Mouse (Mus musculus) layer of hippocampus, adult 18-20 months (tissue): ENCODE measurements around the gene Steap2. TPM values are rescaled to one million over a fixed set of nuclear protein-coding genes. Genes with fewer than 3 reads are reported as not detected.
A peak's percentile ranks its signal among the peaks of the same experiment; 100 is the strongest.
"Not testable (repeated sequence)": the region's sequence is repeated elsewhere in the genome, so short reads cannot be mapped to it uniquely, and the experiment has no call there.

Experiments used
- DNase-seq, 2 experiments: peaks; one replicate each; pipeline ENCODE4 v3.0.0; 2022; ENCODE audit warnings: low spot score in 2 of 2
- long read RNA-seq: library from polyadenylated mRNA; stranded (forward); transcript quantifications from one replicate; pipeline ENCODE4 v2.0.0, GENCODE M21; 2021
- total RNA-seq, 2 experiments: library from RNA; stranded (reverse); gene quantifications; 2 replicates each; pipeline ENCODE4 v1.2.3; 2021

The Steap2 gene
- 1 to 10 TPM; 5.0 to 6.4 TPM for total RNA-seq
- long read RNA-seq, full-length matches to known transcripts: 3 of 8 reads
- long read RNA-seq, partial matches to known transcripts: 1 of 8 reads
- long read RNA-seq, other reads (novel, unspliced or antisense): 4 of 8 reads

DNA sequence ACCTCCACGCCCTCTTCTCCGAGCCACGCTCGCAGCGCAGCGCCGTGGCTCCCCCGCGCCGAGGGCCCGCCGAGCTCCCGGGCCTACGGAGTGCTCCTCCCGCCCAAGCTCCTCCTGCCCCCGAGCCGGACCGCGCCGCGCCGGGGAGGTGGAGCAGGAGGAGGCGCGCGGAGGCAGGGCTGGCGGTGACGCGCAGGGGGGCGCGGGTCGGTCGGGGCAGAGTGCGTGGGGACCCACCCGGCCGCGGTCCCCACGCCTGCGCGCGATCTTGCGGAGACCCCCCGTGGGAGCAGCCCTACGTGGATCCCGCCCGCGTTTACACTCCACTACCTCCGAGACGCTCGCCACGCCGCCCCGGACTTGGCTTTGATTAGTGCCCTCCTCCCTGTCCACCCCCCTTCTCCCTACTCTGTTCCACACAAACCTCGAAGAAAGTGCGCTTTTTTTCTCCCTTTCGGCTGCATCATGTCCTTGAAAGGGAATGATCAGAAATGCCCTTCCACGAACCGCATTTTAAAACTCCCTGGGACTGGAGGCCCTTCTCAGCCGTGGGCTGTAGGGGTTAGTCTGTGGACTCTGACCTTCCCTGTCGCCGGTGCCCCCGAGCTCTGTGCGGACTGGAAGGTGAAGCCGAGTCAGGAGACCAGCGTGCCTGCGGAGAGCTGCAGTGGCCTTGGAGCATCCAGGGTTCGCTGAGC is at the start of gene Steap2:
Gene Steap2 (minus strand): TSS at position 623 of the 698 bp plus-strand sequence.
- DNase-seq: peak in 1 of 2 experiments; percentile 14

DNA sequence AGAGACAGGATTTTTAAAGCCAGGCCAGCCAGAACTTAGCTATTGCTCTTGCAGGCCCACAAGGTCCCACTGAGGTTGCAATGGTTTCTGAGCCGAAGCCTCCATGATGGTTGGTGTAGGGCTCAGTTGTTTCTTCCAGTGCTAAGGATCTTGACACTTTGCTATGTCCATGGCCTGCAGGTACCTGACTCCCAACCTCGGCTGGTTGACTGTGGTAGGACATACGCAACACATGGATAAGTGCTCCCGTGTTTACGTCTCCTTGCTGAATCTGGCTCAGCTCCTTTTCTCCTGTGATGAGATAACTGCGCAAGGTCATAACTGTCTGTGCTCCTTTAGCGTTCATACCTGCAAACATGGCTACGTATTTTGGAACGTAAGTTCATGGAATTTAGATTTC is 40.1 kb upstream of the Steap2 start:
- DNase-seq: no peak

DNA sequence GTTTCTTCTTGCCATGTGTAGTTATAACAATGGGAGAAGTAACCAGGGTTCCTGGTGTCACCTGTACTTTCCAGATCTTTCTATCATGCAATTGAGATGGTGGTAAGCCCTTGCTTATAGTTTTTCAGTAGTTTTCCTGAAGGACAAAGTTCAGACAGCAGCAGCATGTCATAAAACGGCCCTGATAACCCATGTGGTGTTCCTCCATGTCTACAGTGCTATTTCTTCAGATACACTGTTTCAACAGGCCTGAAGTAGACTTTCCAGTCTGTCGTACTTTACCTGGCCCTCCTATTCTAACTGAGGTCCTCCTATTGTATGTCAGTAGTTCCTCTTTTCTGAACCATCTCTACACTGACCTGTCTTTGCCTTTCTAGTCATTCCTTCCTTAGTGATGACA is 38.5 kb upstream of the Steap2 start:
- no peak for DNase-seq

DNA sequence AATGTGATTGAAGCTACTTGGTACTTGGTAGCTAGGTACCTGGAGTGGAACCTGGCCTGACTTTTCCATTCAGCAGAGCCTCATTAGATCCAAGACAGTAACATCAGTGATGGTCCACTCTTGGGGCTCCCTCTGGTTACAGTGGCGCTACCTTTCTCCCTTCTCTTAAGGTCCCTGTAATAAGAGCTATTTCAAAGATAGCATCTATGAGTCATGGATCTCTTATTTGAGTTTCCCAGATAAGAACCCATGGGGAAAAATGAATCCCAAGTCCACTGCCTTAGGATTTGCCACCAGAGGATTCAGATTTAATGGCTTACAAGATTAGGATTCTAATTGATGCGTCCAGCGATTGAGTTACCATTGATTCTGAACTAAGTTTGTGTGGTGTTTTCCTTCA is 37.8 kb upstream of the Steap2 start:
- DNase-seq: no peak

DNA sequence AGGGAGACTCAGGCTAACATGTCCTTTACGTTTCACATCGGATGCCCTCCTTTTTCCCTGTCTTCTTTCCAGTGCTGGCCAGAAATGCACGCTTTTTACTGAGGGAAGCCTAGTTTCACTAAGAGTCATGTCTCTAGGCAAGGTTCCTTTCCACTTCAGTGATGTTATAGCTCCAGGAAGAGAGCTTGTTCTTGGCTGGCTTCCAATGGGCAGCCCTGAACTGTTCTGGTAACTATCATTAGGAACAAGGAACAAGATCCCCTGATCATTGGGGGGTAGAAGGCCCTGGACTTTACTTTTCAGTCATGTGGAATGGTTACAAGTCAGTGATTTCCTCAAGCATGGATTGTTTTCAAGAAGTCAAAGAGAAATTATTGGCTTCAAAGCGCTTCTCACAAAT is 35.5 kb upstream of the Steap2 start:
- DNase-seq: no peak

DNA sequence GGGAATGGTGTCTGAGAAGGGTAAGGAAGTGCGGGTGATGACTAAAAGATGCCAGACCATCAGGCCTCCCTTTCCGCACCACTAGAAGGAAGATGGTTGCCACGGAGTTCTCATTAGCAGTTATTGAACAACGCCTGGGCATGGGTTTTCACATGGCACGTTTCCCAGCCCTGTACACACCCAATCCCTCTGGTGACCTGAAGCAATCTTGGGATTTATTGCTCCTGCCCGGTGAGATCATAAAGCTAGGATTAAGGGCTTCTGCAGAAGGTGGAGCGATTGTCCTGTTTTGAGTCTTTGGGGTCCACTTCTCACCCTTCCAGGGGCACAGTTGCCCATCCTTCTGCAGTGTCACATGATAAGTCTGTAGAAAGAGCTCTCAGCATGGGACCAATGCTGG is 27.8 kb upstream of the Steap2 start:
- DNase-seq: no peak

DNA sequence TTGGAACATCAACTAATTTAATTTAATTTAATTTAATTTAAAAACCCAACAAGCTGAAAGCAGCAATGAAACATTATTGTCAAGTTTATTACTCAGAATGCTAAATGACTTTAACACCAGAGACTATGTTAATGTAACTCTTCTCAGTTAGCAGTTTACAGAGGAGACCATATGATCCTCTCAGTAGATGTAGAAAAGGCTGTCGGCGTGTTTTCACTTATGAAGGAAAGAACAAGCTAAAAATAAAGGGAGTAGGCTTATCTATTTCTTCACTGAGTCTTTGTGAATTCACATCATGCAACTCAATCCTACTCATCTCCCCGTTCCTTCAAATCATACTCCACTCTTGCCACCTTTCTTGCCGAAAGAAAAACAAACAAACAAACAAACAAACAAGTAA is 16.7 kb upstream of the Steap2 start:
- no peak for DNase-seq

DNA sequence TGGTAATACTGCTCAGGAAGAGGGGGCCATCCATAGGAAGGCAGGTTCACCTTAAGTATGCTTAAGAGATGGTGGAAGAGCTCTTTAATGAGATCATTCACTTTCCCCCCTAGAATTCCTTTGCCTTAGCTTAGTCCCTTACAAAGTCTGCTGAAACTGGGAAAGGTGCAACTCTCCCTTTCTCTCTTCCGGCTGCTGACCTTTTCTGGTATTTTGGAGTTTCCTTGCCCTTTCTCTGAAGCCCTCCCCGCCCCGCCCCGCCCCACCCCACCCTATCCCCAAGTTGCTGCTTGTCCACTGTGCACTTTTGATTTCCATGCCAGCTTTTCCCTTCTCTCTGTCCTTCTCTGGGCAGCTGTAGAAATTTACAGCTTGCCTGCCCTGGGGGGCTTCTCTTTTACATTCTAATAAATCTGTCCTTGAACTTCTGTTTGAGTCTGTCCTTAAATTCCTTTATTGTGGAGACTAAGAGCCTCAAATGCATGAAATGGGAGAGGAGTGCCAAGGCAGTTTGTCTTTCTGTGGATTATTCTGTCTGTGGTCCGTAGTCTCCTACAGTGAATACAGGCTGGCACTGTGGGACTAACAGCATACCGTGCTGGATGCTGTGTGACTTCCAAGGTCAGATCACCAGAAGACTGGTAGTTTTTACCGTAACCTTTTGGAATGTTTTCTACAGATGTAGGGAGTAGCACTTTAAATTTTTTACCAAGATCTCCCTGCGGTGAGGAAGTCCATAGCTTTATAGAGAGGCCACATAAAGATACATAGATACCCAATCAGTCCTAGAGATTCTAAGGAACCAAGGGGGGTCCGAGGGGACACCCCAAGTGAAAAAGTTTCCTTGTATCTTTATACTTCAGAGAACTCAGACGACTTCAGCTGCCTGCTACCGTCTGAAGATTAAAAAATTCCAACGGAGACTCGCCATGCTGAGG is 13.2 kb upstream of the Steap2 start:
- DNase-seq: no peak

DNA sequence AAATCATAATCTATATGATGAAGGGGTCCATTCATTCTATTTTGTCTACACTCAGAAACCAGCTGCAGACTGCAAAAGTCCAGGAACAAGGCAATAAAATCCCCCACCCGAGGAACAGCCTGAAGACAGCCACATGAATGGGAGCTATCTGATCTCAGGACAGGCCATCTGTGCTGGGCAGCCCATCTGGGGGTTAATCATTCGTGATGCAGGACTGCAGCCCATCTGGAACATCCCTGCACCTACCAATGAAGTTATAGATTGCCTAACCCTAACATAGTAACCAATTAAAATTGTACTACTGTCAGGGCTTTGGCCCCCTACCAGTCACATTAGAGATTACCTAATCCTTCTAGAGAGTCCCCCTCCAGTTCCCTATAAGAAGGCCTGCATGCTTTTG is 10.6 kb upstream of the Steap2 start:
- no peak for DNase-seq

DNA sequence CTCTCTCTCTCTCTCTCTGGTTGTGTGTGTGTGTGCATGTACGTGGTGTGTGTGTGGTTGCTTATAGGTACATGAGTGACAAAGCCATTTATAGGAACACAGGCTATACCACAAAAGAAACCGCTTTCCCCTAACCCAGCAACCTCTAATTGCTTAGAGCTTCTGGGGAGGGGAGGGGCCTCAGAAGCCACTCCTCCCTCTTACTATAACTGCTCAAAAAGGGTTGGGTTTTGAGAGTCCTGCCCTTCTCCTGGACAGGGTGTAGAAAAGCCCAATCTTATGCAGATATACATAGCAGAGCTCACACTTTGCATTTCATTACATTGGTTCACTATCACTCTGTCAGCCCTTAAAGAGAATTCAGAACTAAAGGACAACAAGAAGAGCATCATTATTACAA is 6.0 kb upstream of the Steap2 start:
- no peak for DNase-seq

DNA sequence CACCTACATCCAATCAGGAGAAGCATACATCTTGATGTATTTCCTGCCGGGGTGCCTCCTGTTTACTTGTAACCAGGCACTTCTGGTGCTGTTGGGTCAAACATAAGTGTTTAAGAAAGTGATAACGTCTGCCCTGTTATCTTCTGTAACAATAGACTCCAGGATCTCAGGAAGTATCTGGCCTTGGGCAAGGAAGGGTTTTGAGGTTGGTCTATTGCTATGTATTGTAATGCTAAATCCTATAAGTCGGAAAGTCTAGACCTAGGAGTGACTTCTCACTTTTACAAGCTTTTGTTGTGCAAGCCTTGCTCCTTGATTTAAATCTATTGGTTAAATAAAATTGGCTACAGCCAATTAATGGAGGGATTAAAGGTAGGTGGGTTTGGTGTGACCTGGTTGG is 4.5 kb upstream of the Steap2 start:
- DNase-seq: no peak

DNA sequence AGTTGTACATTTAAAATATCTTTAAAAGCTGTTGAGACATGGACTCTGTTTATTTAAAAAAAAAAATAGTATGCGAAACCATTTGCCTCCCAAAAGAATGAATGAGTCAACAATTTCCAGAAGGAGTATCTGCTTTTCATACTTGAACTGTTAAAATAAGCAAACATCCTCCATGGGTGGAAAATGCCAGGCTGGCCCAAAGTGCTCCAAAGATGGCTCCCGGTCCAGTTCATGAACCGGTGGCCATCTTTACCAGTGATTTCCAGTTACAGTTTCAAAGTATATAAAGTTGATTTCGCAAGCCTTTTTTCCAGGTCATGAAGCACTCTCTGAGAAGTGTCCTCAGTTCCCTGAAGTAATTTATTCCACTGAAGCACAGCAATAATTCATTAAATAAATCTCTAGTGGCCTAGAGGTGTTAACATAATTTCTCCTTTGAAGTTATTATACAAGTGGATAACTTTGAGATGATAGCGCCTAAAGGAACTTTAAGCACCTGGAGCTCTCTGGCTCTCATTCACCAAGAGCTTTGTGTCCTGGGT is 1.1 kb upstream of the Steap2 start:
- DNase-seq: no peak

DNA sequence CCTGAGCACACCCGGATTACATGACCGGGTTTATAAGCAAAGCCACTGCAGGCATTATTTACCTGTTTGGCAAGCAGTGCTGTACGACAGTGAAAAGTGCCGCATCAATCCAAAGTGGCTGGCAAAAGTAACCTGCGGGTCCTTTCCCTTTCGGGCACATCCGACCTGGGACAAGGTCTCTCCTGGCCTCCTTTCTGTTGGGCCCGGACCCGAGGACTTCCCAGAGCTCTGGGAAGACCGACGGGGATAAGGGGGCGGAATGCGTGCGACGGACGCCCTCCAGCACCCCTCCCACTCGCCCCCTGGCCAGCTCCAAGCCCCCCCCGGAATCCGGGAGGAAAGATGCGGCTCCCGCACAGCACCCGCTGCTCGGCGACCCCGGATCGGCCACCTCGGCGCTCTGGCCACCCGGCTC is 830 bp downstream of the Steap2 start:
- no peak for DNase-seq

DNA sequence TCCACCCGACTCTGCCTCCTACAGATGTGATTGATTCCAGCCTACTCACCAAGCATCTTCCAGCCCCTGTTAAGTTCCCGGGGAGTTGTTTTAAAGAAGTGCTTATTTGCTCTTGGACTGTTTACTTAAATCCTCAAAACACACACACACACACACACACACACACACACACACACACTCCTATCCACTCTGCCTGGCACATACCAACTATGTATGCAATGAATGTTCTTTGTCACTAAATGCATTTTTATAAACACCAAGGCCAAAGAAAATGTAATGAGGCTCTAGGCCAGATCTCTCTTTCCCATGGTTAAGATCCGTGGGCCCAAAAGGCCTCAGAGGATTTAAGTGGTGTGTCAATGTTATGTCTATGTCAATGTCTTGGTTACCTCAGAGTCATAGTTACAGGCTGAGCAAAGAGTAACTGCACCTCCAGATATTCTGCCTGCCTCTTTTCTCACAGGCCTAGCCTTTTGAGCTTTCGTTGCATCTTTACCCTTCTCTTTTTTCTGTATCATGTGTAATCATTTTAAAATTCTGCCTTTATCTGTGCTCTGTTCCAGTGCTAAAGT is 2.1 kb downstream of the Steap2 start:
- DNase-seq: no peak

DNA sequence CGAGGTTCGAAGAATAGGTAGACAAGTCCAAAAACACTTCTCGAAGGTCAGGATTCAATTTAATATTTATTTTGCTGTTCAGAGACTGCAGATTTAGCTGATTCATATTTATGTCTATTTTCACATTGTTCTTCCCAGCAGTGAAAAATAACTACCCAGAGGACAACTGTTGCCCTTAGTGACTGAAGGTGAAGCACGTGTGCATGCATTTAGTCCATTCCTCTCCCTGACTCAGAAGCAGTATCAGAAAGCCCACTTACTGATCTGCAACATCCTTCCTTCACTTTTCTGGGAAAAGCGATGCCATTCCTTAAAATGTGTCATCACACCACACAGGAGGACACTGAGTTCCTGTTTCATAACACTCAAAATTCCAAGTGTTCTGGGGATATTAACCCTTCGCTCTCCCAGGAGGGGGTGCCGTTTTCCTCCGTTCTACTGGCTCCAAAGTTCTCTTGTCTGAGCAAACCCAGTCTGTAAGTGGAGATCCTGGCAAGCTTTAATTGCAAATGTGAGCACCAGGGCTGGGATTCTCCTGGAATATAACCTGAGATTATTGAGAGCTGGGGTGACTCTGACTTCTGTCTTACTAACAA is 5.3 kb downstream of the Steap2 start:
- DNase-seq: no peak

DNA sequence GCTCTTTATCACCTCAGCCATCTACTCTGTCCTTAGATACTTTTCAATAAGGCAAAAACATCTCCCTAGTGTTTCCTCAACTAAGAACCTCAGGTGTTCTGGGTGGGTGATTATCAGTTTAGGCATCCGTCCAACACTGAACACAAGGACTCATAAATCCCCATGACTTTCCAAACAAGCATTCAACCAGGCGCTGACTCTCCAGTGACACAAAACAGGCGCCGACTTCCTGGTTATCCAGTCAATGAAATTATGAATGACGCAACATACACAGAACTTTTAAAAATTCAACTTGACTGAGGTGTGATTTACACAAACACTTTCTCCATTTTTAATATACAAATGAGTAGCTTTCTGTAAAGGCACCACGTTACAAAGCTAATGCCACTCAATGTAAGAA is 6.2 kb downstream of the Steap2 start:
- no peak for DNase-seq

DNA sequence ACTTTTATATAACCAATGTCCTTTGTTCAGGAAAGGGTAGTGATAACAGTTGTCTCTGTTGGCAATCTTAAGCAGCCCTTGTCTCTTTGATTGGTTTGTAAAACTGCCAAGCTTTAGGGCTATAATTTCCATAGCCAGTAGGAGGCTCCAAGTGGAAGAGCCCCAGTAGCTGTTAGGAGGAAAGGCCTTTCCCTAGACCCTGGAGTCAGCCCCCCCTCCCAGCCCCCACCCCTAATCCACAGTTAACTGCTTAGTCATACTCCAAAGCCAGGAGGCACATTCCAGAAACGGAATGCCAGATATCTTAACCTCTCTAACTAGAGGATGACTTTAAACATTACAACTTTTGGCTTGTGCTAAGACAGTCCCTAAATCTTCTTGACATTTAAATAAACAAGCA is 7.4 kb downstream of the Steap2 start:
- no peak for DNase-seq

DNA sequence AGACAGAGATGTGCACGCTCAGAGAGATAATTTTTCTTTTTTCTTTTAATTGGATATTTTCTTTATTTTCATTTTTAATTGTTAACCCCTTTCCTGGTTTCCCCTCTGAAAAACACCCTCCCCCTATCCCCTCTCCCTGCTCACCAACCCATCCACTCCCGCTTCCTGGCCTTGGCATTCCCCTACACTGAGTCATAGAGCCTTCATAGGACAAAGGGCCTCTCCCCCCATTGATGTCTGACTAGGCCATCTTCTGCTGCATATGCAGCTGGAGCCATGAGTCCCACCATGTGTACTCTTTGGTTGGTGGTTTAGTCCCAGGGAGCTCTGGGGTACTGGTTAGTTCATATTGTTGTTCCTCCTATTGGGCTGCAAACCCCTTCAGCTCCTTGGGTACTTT is 9.4 kb downstream of the Steap2 start:
- DNase-seq: not testable (repeated sequence)

DNA sequence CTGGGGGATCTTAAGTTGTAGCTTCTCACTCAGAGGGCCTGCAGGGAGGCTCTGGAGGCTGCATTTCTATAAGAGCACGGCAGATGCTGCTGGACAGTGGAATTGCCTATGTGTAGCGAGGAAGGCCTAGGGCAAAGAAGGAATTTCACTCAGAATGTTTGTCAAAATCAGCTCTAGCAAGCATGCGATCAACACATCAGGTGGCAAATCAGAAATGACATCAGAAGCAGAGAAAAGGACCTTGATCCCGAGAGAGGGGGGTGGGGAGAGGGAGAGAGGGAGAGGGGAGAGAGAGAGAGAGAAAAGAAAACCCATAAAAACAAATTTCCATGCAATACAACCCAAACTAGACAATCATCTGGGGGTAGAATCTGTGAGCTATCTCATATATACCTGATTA is 11.1 kb downstream of the Steap2 start:
- DNase-seq: no peak

DNA sequence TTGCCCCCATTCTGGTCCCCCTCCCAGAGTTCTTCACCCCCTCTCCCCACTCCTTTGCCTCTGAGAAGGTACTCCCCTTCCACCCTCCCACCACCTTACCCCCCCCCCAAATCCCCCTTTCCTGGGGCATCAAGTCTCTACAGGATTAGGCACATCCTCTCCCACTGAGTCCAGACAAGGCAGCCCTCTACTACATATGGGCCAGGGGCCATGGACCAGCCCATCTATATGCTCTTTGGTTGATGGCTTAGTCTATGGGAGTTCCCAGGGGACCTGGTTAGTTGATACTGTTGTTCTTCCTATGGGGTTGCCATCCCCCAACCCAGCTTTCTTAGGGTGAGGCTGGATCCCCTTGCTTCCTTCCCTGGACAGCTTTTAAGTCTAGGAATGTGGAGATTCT is 14.9 kb downstream of the Steap2 start:
- DNase-seq: no peak

DNA sequence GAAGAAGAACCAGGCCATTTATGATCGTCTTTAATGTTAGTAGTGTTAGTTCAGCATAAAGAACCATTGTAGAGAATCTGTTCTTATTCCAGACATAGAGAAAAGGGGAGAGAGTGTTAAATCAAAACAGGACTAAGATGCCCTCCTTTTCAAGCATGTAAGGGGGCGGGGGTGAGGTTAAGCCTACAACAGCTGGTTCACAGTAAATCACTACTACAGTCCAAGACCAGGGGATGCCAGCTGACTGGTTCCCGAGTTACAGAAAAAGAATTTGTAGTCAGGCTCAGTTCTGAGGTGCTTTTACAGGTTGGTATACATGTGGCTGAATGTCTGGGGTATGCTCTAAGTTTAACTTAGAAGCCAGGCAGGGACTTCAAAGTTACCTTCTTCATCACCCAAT is 18.3 kb downstream of the Steap2 start:
- no peak for DNase-seq
